Mouse (Mus musculus) stomach, embryonic 14.5 days (tissue): ENCODE results near the gene Amer3. TPM values are rescaled to one million over a fixed set of nuclear protein-coding genes. Genes with fewer than 3 reads are reported as not detected.
A peak's percentile ranks its signal among the peaks of the same experiment; 100 is the strongest.

ENCODE experiments used
- ATAC-seq: fragments of 200-750 bp; cut with Nextera tagmentation; 2 replicates; pipeline ENCODE4 v1.8.0; 2017; ENCODE audit warnings: low read depth, moderate TSS enrichment; ENCODE audit not compliant: insufficient number of reproducible peaks, insufficient read depth, low FRiP score
- H3K27ac ChIP-seq: fragments of 300-500 bp; sonication (generic); 2 replicates; pipeline ENCODE4 v1.5.1; 2014; ENCODE audit warnings: mild to moderate bottlenecking, low read length, moderate library complexity, mixed read lengths
- H3K27me3 ChIP-seq: fragments of 300-500 bp; sonication (generic); 2 replicates; pipeline ENCODE4 v1.6.1; 2014; ENCODE audit warnings: low read length, control low read depth, mixed read lengths; ENCODE audit not compliant: control insufficient read depth, insufficient read depth
- H3K36me3 ChIP-seq: fragments of 300-500 bp; sonication (generic); 2 replicates; pipeline ENCODE4 v1.6.1; 2014; ENCODE audit warnings: mild to moderate bottlenecking, control low read depth, low read length, moderate library complexity, mixed read lengths; ENCODE audit not compliant: control insufficient read depth, insufficient read depth
- H3K4me1 ChIP-seq: fragments of 300-500 bp; sonication (generic); 2 replicates; pipeline ENCODE4 v1.6.1; 2014; ENCODE audit warnings: low read length, control low read depth, mixed read lengths; ENCODE audit not compliant: control insufficient read depth, insufficient read depth
- H3K4me2 ChIP-seq: fragments of 300-500 bp; sonication (generic); replicated peaks from 2 replicates; pipeline ENCODE4 v1.6.1; 2014; ENCODE audit warnings: low read depth, low read length, control low read depth
- H3K4me3 ChIP-seq: fragments of 300-500 bp; sonication (generic); 2 replicates; pipeline ENCODE4 v1.5.1; 2014; ENCODE audit warnings: low read depth, low read length, control low read depth
- H3K9ac ChIP-seq: fragments of 300-500 bp; sonication (generic); replicated peaks from 2 replicates; pipeline ENCODE4 v1.6.1; 2014; ENCODE audit warnings: low read depth, mild to moderate bottlenecking, control low read depth, low read length, moderate library complexity, mixed read lengths
- H3K9me3 ChIP-seq: fragments of 300-500 bp; sonication (generic); 2 replicates; pipeline ENCODE4 v1.6.1; 2016; ENCODE audit warnings: low read depth, low read length, control low read depth; ENCODE audit not compliant: control insufficient read depth
- WGBS: fragments of 180-500 bp; shearing (Covaris S2); extraction: QIAGEN DNeasy Blood & Tissue Kit; methylation state at CpG from one replicate; pipeline ENCODE4 v1.1.7; 2014; 5-methylcytosine and 5-hydroxymethylcytosine counted together
- polyA plus RNA-seq: library from polyadenylated mRNA; unstranded; fragments of >200 nt; fragmentation: Nextera tagmentation; extraction: Ambion mirVana; gene quantifications from 2 replicates; pipeline ENCODE4 v1.2.1, GENCODE M21; 2014

Amer3 gene
- polyA plus RNA-seq, 1 experiment from 2014 or later, result 1.2 TPM

DNA sequence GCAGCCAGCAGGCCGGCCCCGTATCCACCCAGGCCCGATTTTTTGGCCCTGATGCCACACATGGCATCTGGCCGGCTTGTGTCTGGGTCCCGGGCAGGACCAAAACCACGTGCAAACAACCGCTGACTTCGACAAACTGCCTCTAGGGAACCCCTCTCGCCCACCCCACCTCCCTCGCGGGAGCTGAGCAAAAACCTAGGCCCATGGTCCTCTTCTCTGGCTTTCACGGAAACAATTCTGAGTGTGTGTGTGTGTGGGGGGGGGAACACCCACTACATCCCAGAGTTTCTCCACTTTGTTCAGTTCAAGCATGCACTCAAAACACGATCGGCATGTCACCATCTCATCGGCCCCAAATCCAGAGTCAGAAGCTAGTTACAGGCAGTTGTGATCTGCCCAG lies 18.6 kb upstream of the Amer3 start, which contains the start of gene Prss40:
Prss40 (minus strand) TSS at position 101 of the 400 bp plus-strand sequence.
- no peaks in the 10 kb centered on the region for H3K9me3 ChIP-seq
- ATAC-seq, result no peak

GRCm38 (mm10) chr1:34564383-34565045 lies 14.9 kb upstream of the Amer3 start:
- H3K27ac ChIP-seq, result no peak overlapping the region
- H3K9me3 ChIP-seq, result no peaks in the 10 kb centered on the region
- no peaks in the 10 kb centered on the region for H3K36me3 ChIP-seq
- H3K4me3 ChIP-seq, result no peak overlapping the region
- ATAC-seq, result no peak
- no peaks in the 10 kb centered on the region for H3K4me1 ChIP-seq
- 83% methylated on average over 8 of the region's 8 CpGs for WGBS
- no peaks in the 10 kb centered on the region for H3K27me3 ChIP-seq
- H3K9ac ChIP-seq, result no peak overlapping the region
- H3K4me2 ChIP-seq, result no peak overlapping the region

More for the DNA sequence above, 18.6 kb upstream of the Amer3 start, which contains the start of gene Prss40:
- Histone ChIP-seq H3K36me3 (no peaks in the 10 kb centered on the region), H3K9ac (no peak within 1 kb of the TSS), H3K4me3 (no peak within 1 kb of the TSS), H3K4me2 (no peak within 1 kb of the TSS), H3K27ac (no peak within 1 kb of the TSS), H3K4me1 (no peaks in the 10 kb centered on the region), H3K27me3 (no peaks in the 10 kb centered on the region)
- WGBS, result 82% methylated on average over 15 of the region's 15 CpGs

GRCm38 (mm10) chr1:34568120-34568519 lies 11.3 kb upstream of the Amer3 start:
- no peaks in the 10 kb centered on the region for H3K36me3 ChIP-seq
- WGBS, result 93% methylated on average over 2 of the region's 2 CpGs
- no peak for ATAC-seq
- no peaks in the 10 kb centered on the region for H3K27me3 ChIP-seq
- no peak overlapping the region for H3K4me2 ChIP-seq
- H3K27ac ChIP-seq, result no peak overlapping the region
- no peak overlapping the region for H3K4me3 ChIP-seq
- H3K9me3 ChIP-seq, result no peaks in the 10 kb centered on the region
- no peaks in the 10 kb centered on the region for H3K4me1 ChIP-seq
- no peak overlapping the region for H3K9ac ChIP-seq

- no peak overlapping the region for H3K4me2 ChIP-seq
- no peak overlapping the region for H3K9ac ChIP-seq
- no peaks in the 10 kb centered on the region for H3K27me3 ChIP-seq
- H3K27ac ChIP-seq, result no peak overlapping the region
- no peaks in the 10 kb centered on the region for H3K4me1 ChIP-seq
- ATAC-seq, result no peak
- H3K36me3 ChIP-seq, result no peaks in the 10 kb centered on the region
- no peaks in the 10 kb centered on the region for H3K9me3 ChIP-seq
- WGBS, result 93% methylated on average over 2 of the region's 2 CpGs
- H3K4me3 ChIP-seq, result no peak overlapping the region
Observed at GRCm38 (mm10) chr1:34569876-34570275, 9.6 kb upstream of the Amer3 start.

DNA sequence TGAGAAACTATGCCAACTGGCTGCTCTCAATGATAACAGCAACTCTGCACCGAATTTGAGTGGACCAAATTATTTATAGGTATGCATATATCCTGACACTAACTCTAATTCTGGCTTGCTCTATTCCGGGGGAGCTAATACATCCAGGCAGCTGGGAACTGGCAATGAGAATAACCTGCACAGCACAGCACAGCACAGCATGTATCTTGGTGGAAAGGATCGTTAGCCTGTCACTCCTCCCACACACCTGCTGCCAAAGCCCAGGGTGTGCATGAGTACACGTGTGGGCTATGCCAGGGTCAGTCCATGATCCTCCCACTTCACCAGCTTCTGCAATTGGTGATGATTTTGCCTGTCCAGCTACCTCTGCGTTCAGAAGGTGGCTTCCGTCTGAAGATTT lies 8.0 kb upstream of the Amer3 start:
- Histone ChIP-seq H3K27ac (no peak overlapping the region), H3K4me1 (no peaks in the 10 kb centered on the region), H3K9ac (no peak overlapping the region), H3K27me3 (no peaks in the 10 kb centered on the region), H3K4me2 (no peak overlapping the region), H3K4me3 (no peak overlapping the region), H3K36me3 (no peaks in the 10 kb centered on the region), H3K9me3 (no peaks in the 10 kb centered on the region)
- no peak for ATAC-seq
- WGBS, result 80% methylated on average over 6 of the region's 6 CpGs

- no peak overlapping the region for H3K4me2 ChIP-seq
- no peak overlapping the region for H3K27ac ChIP-seq
- no peaks in the 10 kb centered on the region for H3K9me3 ChIP-seq
- H3K9ac ChIP-seq, result no peak overlapping the region
- no peaks in the 10 kb centered on the region for H3K36me3 ChIP-seq
- WGBS, result 72% methylated on average over 6 of the region's 6 CpGs
- 0 out of 2 replicates have a peak, but pooled peaks cover under 1% of the 10 kb centered on the region for H3K27me3 ChIP-seq
- H3K4me3 ChIP-seq, result no peak overlapping the region
- no peaks in the 10 kb centered on the region for H3K4me1 ChIP-seq
- no peak for ATAC-seq
Observed at GRCm38 (mm10) chr1:34573221-34573620, 6.2 kb upstream of the Amer3 start.

DNA sequence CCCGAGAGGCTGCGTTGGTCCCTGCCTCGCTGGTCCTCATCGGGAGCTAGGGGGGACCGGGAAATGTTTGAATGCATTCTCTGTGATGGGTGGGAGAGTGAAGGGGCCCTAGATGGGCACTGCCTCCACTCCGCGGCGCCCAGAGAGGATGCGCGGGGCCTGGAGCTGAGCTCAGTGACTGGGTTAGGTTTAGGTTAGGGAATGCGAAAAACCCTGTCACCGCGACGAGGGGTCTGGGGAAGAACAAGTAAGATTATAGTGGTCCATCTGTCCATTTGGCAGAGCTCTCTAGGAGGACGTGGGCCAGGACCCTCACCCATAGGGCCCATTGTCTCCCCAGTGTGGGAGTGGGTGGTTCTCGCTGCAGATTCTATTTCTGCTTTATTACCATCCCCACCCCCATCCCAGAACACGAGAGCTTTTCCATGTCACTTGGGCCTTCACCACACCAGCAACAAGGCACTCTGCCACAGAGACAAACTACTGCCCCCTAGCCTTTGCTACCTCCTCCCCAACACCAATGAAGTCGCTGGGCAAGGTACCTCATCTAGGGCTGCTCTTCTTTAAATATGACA lies 412 bp downstream of the Amer3 start:
- WGBS, result 2% methylated on average over 18 of the region's 18 CpGs

DNA sequence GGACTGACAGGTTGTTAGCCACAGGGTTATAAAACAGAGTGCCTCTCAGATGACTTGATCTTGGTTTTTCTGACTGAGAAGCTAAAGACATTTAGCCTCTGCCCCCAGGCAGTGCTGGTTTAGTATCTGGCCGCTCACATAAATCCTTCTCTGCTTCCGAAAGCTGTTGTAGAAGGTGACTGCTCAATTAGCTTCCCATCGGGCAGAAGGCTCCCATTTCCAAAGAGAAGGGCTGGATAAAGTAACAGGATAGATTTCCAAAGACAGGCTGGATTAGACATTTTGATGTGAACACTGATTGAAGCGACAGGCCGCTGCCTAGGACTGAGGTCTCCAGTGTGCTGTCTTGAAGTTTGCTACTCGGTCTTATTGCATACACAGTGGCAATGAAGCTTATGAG lies 2.8 kb downstream of the Amer3 start:
- WGBS, result 75% methylated on average over 6 of the region's 6 CpGs
- H3K27me3 ChIP-seq, result peaks cover 8% of the 10 kb centered on the region; the same call in 1 of the 2 replicates
- no peaks in the 10 kb centered on the region for H3K9me3 ChIP-seq
- no peak overlapping the region for H3K4me3 ChIP-seq
- no peak overlapping the region for H3K4me2 ChIP-seq
- H3K36me3 ChIP-seq, result no peaks in the 10 kb centered on the region
- no peak overlapping the region for H3K9ac ChIP-seq
- no peak overlapping the region for H3K27ac ChIP-seq
- ATAC-seq, result no peak
- H3K4me1 ChIP-seq, result no peaks in the 10 kb centered on the region

More for the DNA sequence above, 412 bp downstream of the Amer3 start:
- H3K9ac ChIP-seq, result no peak overlapping the region
- H3K27me3 ChIP-seq, result peaks cover 8% of the 10 kb centered on the region; the same call in 1 of the 2 replicates
- H3K36me3 ChIP-seq, result no peaks in the 10 kb centered on the region
- peak overlapping the region; percentile 24 for H3K4me3 ChIP-seq
- H3K4me2 ChIP-seq, result peak overlapping the region; percentile 53
- ATAC-seq, result no peak
- H3K27ac ChIP-seq, result no peak overlapping the region
- H3K4me1 ChIP-seq, result no peaks in the 10 kb centered on the region
- no peaks in the 10 kb centered on the region for H3K9me3 ChIP-seq
